Mouse (Mus musculus) small intestine, adult 2 months (tissue): ENCODE data around the gene Fnbp1. TPM values are rescaled to one million over a fixed set of nuclear protein-coding genes. Genes with fewer than 3 reads are reported as not detected.
A peak's percentile ranks its signal among the peaks of the same experiment; 100 is the strongest.

Experiments
- H3K27ac ChIP-seq: fragments of 200-500 bp; 2 replicates; pipeline ENCODE4 v1.5.1; 2012; ENCODE audit warnings: low read depth, low read length, control low read depth, inconsistent platforms; ENCODE audit not compliant: insufficient read depth
- H3K27me3 ChIP-seq: fragments of 200-500 bp; 2 replicates; pipeline ENCODE4 v1.6.1; 2012; ENCODE audit warnings: mild to moderate bottlenecking, moderate library complexity, low read length, inconsistent platforms; ENCODE audit not compliant: control insufficient read depth, insufficient read depth
- H3K36me3 ChIP-seq: fragments of 200-500 bp; 2 replicates; pipeline ENCODE4 v1.6.1; 2012; ENCODE audit warnings: mild to moderate bottlenecking, low read length, control low read depth, inconsistent platforms; ENCODE audit not compliant: control insufficient read depth, insufficient read depth
- H3K4me1 ChIP-seq: fragments of 200-500 bp; 2 replicates; pipeline ENCODE4 v1.6.1; 2012; ENCODE audit warnings: low read length, inconsistent platforms, mixed read lengths; ENCODE audit not compliant: control insufficient read depth, insufficient read depth, insufficient read length
- H3K4me3 ChIP-seq: fragments of 200-500 bp; 2 replicates; pipeline ENCODE4 v1.5.1; 2012; ENCODE audit warnings: low read depth, mild to moderate bottlenecking, control low read depth, inconsistent platforms, low read length, moderate library complexity
- CTCF ChIP-seq: fragments of 200-500 bp; IDR thresholded peaks from 2 replicates; pipeline ENCODE4 v1.5.1; 2012; ENCODE audit warnings: low read depth, mild to moderate bottlenecking, control low read depth, inconsistent platforms, low read length, moderate library complexity, mixed read lengths; ENCODE audit not compliant: insufficient replicate concordance, insufficient read length; ENCODE audit errors: extremely low read depth
- POLR2A ChIP-seq: fragments of 200-500 bp; IDR thresholded peaks from 2 replicates; pipeline ENCODE4 v1.6.1; 2012; ENCODE audit warnings: low read depth, mild to moderate bottlenecking, control low read depth, inconsistent platforms, low read length, moderate library complexity
- WGBS: fragments of 180-500 bp; shearing (Covaris S2); methylation state at CpG from one replicate; pipeline ENCODE4 v1.1.7; 2018; 5-methylcytosine and 5-hydroxymethylcytosine counted together
- polyA plus RNA-seq: library from polyadenylated mRNA; depleted of rRNA; stranded (reverse); fragments of >200 nt; gene quantifications from 2 replicates; pipeline ENCODE4 v1.2.3, GENCODE M21; 2012; rRNA removed

The Fnbp1 gene
- polyA plus RNA-seq, 1 experiment, result 28.6 TPM

DNA sequence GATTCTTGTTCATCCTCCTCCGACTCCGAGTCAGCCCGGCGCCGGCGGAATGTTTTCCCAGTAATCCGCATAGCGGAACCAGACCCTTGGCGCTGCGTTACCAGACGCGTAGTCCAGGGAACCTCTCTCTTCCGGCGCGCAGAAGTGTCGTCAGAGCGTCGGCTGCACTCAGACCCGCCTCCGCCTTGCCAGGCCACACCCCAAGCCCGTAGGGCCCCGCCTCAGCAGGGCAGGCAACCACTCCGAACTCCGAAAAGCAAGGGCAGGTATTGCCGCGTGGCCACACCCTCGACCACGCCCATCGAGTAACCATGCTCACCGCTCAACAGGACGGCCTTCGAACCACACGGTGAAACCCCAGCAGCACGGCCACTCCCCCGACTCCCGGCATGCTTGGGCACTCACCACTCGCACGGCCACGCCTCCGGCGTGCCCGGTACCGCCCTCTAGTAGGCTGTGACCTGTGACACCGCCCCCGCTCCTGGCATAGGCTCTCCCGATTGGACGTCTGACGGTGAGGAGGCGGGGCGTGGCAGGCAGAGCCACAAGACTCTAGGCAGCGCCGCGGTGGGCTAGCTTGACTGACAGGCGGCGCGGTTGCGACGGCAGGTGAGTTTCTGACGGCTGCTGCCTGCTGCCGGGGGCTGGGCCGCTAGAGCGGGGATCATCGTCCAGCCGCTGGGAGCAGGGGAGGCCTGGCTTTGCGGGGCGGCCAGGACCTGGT, 159.9 kb downstream of the Fnbp1 start, which contains the start of the genes BC005624 and Usp20:
Gene BC005624 (minus strand): TSS at position 412 of the 724 bp plus-strand sequence.
Gene Usp20 (plus strand): TSS at position 490 of the 724 bp plus-strand sequence.
- H3K27me3 ChIP-seq, result no peaks in the 10 kb centered on the region
- peak within 1 kb of the TSS; percentile 91 for H3K4me3 ChIP-seq
- under 1% methylated on average over 66 of the region's 66 CpGs for WGBS
- H3K36me3 ChIP-seq, result peaks cover 20% of the 10 kb centered on the region
- peaks cover 8% of the 10 kb centered on the region for H3K4me1 ChIP-seq
- TF ChIP-seq CTCF, result no peak
- peak; percentile 70; the same call in 1 of the 2 replicates for TF ChIP-seq POLR2A
- H3K27ac ChIP-seq, result no peak within 1 kb of the TSS

Other genes starting within 250 kb of the Fnbp1 start
- gene Ptges, start 212.1 kb downstream of the Fnbp1 start, polyA plus RNA-seq, result 5.9 and 10.9 TPM in 2 replicates
- 8.0 and 8.2 TPM in 2 replicates for gene Tor1b, start 189.0 kb downstream of the Fnbp1 start, polyA plus RNA-seq
- 38.8 and 78.6 TPM in 2 replicates for gene Tor1a, start 174.1 kb downstream of the Fnbp1 start, polyA plus RNA-seq
- 5.3 and 9.0 TPM in 2 replicates for gene BC005624, start 159.8 kb downstream of the Fnbp1 start, polyA plus RNA-seq
- 5.1 TPM in 2 replicates for gene Usp20, start 159.7 kb downstream of the Fnbp1 start, polyA plus RNA-seq
- gene Gpr107, start 10.3 kb upstream of the Fnbp1 start, polyA plus RNA-seq, result 14.8 and 30.5 TPM in 2 replicates
- gene Ncs1, start 103.8 kb upstream of the Fnbp1 start, polyA plus RNA-seq, result 0.75 and 0.95 TPM in 2 replicates
- 87.3 and 147 TPM in 2 replicates for gene Hmcn2, start 172.4 kb upstream of the Fnbp1 start, polyA plus RNA-seq